Mouse (Mus musculus): ENCODE results near the gene Lrp4. TPM values are rescaled to one million over a fixed set of nuclear protein-coding genes. Genes with fewer than 3 reads are reported as not detected.

Lrp4 gene
- polyA plus RNA-seq (2012; ENCODE audit: low replicate concordance) = 0.05 and 0.15 TPM in 2 replicates

DNA sequence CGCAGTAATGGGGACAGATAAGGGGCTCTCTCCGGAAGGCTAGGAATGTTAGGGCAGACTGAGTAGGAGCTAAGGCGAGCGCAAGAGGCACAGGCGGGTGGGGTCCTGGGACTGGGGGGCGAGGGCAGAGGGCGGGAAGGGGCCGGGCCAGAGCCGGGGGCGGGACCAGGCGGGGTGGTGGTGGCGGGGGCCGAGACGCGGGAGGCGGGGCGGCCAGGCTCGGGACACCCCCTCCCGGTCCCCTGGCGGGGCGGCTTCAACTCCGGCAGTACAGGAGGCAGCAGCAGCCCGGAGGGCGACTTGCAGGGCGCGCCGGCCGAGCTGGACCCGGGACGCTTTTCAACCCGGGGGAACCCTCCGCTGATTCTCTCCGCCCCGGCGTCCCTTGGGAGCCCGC is at the start of gene Lrp4:
Lrp4 (plus strand) TSS at position 253 of the 397 bp plus-strand sequence.

DNA sequence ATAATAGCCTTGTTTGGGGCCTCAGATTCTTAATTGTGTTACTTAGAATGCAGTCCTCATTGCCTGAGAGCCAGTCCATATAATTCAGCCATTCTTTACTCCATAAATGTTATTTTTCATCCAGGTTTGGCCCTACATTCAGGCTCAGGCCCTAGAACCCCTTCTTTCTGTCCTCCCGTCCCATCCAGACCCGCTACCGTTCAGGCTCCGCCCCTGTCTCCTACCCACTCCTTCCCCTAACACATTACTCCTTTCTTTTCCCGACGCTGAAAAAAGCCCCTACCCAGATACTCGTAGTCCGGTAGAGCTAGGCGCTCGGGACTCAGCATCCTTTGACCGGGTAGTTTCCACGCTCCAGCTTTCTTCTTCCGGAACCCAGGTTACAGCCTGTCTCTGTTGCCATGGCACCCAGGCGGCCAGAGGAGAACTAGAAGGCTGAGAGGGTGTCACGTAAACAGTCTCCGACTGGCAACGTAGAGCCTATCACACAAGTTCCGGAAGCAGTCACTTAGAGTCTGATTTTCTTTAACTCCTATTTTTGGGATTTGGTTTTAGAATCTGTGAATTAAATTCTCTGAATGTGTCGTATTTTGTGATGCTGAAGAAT is 12.9 kb upstream of the Lrp4 start, which contains the start of gene 1110051M20Rik:
1110051M20Rik (minus strand) TSS at position 419 of the 607 bp plus-strand sequence.

DNA sequence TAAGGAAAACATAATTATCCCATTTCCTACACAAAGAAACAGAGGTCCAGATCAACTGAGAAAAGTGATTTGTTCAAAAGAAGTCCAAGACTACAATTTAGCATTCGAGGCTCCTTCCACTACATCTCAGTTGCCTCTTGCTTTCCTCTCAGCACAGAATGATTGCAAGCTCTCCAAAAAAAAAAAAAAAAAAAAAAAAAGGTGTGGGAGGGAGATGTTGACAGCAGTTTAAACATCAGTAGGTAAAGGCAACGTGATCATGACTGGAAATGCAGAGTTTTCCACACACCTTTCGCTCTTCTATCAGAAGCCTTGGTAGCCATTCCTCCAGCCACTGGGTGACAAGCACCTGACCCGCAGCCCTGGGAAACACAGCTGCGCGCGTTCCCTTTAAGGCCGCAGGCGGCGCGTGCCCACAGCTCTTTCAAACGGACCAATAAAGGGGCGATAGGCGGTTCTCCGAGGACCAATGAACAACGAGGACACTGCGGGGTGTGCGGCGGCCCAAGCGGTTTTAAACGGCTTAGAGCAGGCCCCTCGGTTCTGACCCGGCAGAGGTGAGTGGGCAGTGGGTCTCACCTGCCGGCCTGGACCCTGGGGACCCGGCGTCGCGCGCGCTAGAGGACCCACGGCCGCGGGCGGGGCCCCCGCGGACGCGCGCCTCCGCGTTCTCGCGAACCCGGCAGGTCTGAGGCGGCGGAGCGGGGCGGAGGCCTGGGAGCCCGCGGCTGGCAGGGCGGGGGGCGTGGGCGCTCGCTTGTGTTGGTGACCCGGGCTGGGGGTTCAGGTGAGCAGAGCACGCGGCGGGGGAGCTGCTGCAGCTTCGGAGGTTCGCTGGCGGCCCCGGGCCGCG is 69.2 kb downstream of the Lrp4 start, which contains the start of gene Ckap5:
Ckap5 (plus strand) TSS at position 469 of the 853 bp plus-strand sequence.

Other genes with a start within 250 kb of the Lrp4 start
- 0.79 and 0.96 TPM in 2 replicates for gene Ddb2, start 220.5 kb upstream of the Lrp4 start, polyA plus RNA-seq (2012; ENCODE audit: low replicate concordance)
- gene Pacsin3, start 201.6 kb upstream of the Lrp4 start, polyA plus RNA-seq (2012; ENCODE audit: low replicate concordance) = 0.63 and 3.1 TPM in 2 replicates
- gene Arfgap2, start 192.5 kb upstream of the Lrp4 start, polyA plus RNA-seq (2012; ENCODE audit: low replicate concordance) = 7.9 and 37.0 TPM in 2 replicates
- gene 1110051M20Rik, start 12.8 kb upstream of the Lrp4 start, polyA plus RNA-seq (2012; ENCODE audit: low replicate concordance) = 3.9 and 5.0 TPM in 2 replicates
- gene Ckap5, start 69.3 kb downstream of the Lrp4 start, polyA plus RNA-seq (2012; ENCODE audit: low replicate concordance) = 1.2 and 1.9 TPM in 2 replicates
- not detected in 2 replicates for gene F2, start 178.9 kb downstream of the Lrp4 start, polyA plus RNA-seq (2012; ENCODE audit: low replicate concordance)
- 10.3 and 15.6 TPM in 2 replicates for gene Zfp408, start 192.3 kb downstream of the Lrp4 start, polyA plus RNA-seq (2012; ENCODE audit: low replicate concordance)
- gene Arhgap1, start 192.3 kb downstream of the Lrp4 start, polyA plus RNA-seq (2012; ENCODE audit: low replicate concordance) = 9.2 and 57.2 TPM in 2 replicates